Mouse (Mus musculus) cerebellum, postnatal 25 days (tissue): ENCODE results near the gene Gna11.

Experiments
- DNase-seq, 2 experiments: peaks; one replicate each; pipeline ENCODE4 v3.0.0; 2021; ENCODE audit warnings: mixed read lengths in 2 of 2

Gene Gna11

GRCm38 (mm10) chr10:81484441-81485059, 60.4 kb downstream of the Gna11 start:
- DNase-seq = no peak

- DNase-seq = peak; percentile 58 to 78
Measured at GRCm38 (mm10) chr10:81483983-81484382, 61.0 kb downstream of the Gna11 start.

GRCm38 (mm10) chr10:81482533-81482889, 62.5 kb downstream of the Gna11 start, which contains the start of gene Celf5:
Celf5 (minus strand) TSS chr10:81482709.
- DNase-seq = peak; percentile 87

GRCm38 (mm10) chr10:81481605-81482532, 63.1 kb downstream of the Gna11 start:
- peak; percentile 46 to 66 for DNase-seq
